Mouse (Mus musculus) spleen, postnatal 10 days (tissue): Measurements from ENCODE around the gene Rtn4ip1.

ENCODE experiments used
- DNase-seq, 2 experiments: peaks; one replicate each; pipeline ENCODE4 v3.0.0; 2021 to 2022; ENCODE audit warnings: low spot score in 2 of 2

The Rtn4ip1 gene

DNA sequence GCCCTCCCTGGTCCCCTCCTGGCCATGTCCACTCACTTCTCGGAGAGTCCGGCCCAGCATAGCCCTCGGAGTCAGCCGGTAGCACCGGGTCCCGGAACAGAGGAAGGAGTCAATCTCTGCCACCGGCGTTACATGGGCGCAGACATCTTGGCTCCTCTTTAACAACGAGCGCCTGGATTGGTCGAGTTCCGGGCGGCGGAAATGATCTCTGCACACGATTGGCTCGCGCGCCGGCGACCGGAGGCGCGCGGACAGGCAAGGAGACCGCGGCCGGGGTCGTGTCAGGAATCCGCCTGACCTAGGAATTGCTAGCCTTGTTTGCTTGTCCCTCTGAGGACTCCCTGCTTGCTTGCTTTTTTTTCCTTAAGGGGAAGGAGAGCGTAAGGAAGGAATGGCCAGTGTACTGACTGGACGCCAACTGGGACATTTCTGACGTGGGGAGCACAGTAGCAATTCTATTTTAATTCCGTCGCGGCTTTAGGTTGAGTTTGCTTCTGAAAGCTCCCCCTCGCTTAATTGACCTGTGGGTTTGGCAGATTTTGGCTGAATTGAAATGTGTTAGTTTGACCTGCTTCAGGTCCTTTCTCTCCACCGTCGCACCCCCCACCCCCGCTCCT lies at the start of gene Rtn4ip1, which contains the start of gene Qrsl1:
Gene Rtn4ip1 (plus strand): TSS at position 230 of the 617 bp plus-strand sequence.
Gene Qrsl1 (minus strand): TSS at position 168 of the 617 bp plus-strand sequence.
- peak; percentile 81 to 92 for DNase-seq

DNA sequence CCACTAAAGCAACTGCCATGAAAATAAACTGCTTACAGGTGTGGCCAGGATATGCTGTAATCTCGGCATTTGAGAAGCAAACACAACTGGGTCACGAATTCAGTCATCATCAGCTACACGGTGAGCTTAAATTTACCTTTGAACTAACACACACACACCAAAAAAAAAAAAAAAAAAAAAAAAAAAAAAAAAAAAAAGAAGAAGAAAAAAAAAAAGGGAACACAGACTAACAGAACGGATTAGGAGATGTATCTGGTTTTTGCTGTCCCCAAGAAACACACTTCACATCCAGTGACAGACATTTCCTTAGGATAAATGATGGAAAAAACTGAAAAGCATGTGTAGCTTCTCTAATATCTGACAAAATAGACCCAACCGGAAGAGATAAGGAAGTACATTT lies 49.7 kb upstream of the Rtn4ip1 start:
- DNase-seq = no peak

DNA sequence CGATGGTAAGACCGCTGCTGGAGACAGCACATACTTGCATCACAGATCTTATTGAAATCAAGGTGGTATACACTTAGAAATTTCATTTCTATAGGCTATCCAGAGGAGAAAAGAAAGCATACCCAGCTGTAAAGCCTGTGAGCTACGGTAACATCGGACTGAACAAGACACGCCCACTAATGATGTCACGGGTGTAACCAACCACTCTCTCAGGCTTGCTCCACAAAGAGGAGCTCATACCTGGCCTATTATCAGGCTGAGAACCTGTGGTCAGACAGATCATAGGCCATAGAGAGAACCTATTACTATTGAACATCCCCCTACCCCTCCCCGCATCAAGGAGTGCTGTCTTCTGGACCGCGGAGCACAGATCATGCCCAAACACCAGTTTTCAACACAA lies 45.7 kb upstream of the Rtn4ip1 start:
- no peak for DNase-seq

DNA sequence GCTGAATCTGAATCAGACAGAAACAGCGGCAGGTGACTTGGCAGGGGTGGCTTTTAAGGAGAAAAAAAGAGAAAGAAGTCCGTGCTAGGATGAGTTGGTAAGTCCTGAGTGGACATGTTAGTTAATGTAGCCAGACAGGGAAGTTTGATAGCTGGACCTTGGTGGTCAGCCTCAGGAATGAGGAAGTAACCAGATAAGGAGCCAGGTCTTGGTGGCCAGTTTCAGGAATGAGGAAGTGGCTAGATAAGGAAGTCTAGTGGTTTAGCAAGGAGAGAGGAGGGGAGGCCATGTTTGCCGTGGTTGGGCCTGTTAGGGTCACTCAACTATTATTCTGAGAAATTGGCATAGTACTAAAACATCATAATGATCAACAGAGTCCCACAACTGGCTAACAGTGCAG lies 45.3 kb upstream of the Rtn4ip1 start:
- DNase-seq = no peak

DNA sequence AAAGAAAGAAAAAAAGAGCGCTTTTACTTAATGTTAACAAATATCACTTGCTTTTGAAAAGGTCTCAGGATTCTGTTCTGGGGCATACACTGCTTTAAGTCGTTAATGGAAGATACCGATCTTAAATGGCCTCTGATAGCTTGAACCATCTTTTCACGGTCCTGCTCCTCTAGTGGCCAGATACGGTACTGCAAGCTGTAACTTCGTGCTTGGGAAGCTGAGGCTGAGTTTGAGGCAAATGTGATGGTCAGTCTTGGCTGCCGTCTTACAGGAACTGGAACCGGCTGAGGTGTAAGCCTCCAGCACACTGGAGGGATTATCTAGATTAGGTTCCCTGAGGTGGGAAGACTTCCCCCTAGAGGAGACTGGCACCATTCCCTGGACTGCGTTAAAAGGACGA lies 30.9 kb upstream of the Rtn4ip1 start:
- peak; percentile 56 to 72 for DNase-seq

DNA sequence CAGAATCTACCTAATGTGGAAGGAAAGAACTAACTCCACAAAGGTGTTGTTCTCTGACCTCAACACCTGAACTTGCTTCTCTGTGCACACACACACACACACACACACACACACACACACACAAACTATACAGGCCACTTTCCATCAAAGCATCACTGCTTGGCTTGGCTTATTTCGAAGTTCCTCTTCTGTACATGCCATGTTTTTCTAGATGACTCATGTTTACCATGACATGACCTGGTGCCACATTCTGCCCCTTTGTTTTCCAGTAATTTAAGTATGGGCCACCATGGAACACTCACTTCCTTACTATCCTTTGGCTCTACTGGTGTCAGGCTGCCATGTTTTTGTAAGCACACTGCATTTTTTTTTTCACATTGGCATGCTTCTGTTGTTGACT lies 30.1 kb upstream of the Rtn4ip1 start:
- no peak for DNase-seq

DNA sequence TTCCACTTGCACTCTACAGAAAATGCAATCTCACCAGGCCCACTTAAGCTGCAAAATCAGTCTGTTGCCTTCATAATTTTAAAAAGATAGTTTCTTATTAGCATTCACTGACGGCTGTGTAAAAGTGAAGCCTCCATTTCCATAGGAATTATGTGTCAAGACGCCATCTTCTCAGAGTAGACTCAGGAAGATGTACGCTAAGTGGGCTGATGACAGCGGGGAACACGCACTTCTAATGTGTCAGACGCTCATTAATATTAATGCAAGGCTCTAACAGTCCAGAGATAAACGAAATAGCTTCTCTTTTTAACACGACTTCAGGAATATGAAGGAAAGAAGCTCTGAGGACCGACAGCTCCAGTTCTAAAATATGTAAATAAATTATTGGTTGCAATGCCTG lies 13.9 kb upstream of the Rtn4ip1 start:
- DNase-seq = no peak

DNA sequence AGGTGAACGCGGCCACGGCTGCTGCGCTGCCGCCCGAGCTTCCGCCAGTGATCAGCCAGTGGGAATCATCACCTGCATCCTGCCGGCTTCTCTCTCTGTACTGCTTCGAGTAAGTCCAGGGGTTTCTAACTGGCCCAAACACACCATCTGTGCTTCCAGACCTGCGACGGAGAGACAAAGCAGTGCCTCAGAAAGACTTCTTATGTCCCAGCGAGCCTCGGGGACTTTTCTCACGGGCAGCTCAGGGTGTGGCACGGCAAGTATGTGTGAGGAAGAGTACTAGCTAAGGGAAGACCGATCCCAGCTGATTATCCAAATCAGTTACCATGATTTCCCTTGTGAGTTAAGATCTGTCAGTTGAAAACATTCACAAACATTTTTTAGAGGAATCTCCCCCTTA lies 12.6 kb upstream of the Rtn4ip1 start:
- DNase-seq = no peak

DNA sequence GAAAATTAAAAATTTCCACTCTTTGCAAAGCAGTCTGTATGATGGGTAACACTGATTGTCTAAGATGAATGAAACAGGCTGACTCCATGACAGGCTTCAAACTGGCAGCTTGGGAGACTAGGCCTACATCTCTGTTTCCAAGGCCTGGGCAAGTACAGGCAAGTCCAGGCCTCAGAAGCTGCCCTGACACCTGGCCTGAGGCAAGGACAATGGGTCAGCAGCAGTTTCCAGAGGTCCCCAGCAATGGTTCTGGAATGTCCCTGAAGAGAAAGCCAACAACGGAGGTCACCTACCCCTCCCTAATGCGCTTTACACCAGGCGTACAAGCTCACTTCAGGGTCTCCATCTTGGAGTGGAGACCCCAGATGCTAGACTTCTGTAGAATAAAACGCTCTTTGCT lies 8.6 kb upstream of the Rtn4ip1 start:
- DNase-seq = no peak

DNA sequence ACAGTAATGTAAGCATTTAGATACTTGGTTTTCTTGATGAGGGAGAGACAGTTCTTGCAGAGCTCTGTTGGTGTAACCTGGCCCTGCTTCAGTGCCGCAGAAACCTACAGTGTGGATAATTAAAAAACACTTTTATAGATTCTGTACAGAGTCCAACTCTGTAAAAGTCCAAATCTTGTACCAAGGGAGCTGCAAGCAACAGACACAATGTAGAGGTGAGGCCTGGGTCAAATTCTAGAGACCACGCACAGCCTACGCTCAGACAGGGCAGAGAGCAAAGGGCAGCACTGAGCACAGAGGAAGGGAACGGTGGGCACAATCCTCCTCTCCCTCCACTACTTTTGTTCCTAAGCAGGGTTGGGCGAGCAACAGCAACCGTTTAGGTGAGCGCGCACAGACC lies 5.5 kb upstream of the Rtn4ip1 start:
- DNase-seq = no peak

DNA sequence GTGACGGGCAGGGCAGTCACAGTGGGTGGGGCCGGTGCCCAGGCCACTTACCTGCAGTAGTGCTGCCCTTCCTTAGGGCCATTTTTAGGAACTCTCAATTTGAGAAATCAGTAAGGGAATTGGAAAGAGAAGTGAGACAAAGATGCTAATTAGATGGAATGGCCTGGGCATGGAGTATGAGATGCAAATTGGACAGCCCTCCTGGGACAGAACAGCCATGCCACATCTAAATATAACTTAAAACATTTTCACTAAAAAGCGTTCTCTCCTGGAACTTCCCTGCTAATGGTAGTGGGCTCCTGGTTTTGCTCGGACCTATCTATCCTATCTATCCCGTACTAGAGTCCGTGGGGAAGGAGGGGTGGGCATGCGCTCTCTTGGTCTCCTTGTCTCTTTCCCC lies 3.3 kb upstream of the Rtn4ip1 start:
- no peak for DNase-seq

DNA sequence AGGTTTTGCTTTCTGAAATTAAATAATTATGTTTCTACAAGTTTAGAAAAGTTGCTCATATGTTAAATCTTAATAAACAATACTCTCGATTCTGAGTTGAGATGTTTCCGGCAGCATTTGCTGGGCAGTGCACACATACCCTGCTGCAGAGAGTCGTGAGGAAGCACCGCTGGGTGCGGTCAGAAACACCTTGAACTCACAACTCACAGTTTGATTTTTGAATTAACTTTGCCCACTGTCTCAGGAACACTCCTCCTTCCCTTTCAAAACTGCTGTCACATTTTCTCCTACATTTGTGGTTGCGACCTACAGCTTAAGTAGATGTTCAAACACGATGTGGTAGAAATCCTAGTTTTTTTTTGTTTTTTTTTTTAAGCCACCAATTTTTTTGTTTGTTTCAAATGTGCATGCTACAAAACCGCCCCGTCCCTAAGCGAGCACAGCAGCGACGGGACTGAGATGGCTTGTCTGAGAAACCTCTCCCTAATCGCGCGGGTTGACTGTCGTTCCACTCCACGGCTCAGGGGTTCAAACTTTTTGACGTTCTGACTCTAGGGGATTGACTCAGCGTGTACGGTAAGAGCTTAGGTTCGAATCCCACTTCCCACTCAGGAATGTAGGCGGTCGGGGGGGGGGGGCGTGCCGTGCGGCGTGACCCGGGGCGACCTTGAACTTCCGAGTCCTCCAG lies 580 bp upstream of the Rtn4ip1 start:
- DNase-seq = no peak

DNA sequence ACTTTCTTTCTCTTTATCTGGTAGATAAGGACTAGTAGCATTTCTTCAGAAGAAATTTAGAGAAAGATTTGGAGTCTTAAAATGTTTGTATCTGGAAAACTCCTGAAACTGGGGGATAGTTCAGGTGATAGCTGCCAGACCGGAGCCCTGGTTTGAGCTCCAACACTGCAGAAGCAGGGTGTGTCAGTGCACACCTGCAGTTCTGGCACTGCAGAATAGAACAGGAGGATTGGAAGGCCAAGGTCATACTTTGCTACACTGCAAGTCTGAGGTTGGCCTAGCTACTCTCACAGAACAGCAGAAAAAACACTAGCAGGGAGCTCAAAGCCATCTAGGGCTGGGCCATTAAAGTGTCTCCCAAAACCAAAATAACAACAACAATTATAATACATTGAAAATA lies 3.0 kb downstream of the Rtn4ip1 start:
- no peak for DNase-seq

DNA sequence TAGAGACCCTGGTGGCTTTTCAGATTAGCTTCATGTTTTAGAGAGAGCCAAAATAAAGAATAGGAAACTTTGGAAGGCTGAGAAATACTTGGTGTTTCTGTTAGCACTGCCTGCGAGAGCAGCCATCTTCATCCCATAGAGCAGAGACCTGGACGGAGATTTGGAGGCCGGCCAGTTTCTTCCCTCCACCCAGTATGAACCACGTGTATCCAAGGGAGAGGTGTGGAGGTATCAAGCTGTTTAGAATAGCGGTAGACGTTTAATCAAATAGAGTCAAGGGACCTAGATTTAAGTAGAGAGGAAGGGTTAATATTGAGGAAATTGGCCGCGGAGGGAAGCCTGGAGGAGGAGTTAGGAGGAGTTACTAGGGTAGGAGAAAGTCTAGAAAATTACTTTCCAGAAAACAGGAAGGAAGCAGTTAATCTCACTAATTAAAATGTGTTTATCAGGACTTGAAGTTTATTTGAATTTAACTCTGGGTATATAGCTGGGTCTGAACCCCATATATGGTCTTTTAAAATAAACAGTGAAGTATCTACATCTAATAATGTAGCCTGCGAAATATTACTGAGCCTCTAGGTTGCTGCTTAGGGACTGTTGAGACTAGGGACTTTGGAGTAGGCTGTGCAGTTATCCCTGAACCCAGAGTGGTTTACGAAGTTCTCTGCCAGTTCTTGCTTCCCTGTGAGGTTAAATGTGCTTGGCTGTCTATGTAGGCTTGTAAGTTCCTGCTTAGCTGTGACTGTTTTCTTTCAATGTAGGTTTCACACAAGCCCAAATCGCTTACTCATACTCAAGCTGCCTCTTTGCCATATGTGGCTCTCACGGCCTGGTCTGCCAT lies 8.6 kb downstream of the Rtn4ip1 start:
- DNase-seq = no peak

DNA sequence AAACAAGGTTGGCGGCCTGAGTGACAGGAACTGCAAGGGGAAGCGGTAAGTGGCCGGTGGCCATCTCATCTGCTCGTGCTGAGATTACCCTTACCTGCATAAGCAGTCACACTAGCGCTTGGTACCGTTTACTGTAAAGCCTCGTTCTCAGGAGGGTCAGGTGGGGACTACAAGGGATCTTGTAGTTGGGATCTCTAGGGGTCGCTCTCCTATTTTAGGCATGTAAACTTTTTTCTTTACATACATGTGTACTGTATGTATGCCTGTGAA lies 9.2 kb downstream of the Rtn4ip1 start:
- no peak for DNase-seq

DNA sequence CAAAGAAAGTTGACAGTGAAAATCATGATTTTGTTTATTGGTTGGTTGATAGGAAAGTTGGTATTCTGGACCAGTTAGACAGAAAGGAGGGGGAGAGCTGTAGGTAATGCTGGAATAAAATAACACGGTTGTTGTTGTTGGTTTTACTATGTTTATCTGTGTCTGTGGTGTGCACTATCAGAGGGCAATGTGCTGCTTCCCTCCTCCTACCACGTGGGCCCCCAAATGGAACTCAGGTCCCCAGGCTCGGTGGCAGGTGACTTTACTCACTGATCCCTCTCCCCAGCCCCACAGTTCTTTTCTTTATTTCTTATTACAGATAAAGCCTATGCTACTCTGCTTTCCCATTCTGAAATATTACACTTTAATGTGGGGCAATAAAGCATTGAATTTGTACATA lies 10.6 kb downstream of the Rtn4ip1 start:
- no peak for DNase-seq

DNA sequence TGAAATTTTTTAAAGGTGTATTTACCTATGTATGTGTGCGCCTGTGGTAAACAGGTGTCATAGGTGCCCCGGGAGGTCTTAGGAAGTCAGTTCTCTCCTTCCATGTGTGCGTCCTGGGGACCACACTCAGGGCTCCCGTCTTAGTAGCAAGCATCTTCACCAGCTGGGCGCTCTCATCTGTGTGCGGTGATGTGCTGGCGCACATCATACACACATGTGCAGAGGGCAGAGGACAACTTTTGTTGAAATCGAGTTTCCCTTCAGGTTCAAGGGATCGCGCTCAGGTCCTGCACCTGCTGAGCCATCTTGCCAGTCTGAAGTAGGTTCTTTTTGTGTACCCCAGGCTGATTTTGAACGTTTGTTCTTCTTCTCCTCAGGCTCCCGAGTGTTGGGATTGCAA lies 14.6 kb downstream of the Rtn4ip1 start:
- no peak for DNase-seq

DNA sequence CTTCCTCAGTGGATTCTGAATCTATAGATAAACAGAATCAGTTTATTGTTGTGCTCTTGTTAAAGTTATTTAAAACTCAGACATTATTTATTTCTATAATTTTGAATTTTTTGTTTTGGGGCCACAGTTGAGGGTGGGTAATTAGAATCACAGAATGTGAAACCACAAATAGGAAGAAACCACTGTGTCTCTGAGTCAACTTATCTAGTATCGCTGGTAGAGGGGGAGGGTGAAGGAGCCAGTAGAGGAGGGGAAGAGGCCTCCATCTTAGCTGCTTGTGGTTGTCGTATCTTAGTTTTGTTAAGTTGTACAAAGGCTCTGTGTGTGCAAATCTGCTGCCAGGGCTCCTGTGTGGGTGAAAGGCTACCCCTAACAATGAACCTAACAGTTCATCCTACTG lies 15.1 kb downstream of the Rtn4ip1 start:
- no peak for DNase-seq

DNA sequence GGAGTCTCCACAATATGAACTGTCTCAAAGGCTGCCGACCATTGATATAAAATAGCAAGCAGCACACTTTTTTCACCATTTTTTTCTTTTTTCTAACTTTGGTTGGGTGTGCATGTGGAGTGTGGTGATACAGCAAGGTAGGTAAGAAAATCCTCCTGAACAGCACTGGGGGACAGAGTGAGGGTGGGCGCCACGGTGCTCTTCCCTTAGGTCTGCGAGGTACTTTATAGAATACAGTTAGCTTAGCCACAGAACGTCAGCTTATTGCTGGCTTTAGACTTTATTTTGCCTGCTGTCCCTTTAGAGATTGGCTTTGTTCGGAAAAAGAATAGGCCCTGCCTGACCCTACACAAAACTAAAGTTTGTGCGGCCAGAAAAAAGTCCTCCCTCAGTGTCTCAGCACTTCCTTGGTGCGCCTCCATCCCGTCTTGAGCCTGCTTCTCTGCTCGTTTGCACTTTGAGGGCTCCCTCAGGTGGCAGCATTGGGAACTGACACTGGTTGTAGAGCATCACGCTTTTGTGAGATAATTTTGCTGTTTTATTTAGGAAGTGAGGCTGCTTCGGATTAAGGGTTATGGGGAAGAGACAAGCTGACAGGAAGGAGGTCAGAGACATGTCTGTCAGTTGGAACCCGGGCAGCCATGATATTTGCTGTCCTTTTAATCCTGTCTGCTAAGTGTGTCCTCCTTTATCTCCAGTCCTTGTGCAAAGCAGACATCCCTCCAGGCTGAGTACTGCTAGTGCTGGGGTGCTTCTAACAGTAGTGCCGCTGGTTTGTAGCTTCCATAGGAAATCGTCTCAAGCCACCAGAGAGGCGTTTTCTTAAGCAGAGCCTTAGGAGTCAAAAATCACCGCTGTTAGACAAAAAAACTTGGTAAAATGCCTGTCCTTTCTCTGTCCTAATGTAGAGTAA lies 17.3 kb downstream of the Rtn4ip1 start:
- peak; percentile 89 to 94 for DNase-seq

DNA sequence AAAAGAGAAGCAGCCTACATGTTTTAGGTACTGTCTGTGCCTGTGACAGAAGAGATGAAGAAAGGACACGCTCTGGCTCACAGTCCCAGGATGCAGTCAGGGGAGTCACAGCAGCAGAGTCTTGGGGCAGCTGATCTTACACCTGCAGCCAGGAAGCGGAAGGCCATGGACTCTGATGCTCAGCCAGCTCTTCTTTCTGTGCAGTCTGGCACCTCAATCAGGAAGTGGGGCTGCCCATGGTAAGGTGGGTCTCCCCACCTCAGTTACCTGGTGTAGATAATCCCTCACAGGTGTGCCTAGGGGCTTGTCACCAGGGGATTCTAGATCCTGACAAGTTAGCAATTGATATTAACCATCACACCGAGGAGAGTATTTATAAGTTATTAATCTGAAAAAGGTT lies 21.5 kb downstream of the Rtn4ip1 start:
- DNase-seq = no peak

DNA sequence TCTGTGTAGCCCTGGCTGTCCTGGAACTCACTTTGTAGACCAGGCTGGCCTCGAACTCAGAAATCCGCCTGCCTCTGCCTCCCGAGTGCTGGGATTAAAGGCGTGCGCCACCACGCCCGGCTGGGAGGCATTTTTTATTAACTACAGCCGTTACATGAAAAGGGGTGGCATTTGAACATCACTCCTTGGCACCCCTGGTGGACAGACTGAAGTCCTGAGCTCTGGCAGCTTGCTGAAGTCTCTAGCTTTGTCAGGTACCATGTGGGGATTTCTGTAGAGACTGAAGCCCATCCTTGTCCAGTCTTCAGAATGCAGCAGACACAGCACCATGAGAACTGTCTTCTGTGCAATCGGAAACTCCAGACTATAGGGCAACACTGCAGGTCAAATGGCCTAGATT lies 24.2 kb downstream of the Rtn4ip1 start:
- DNase-seq = peak in 1 of 2 experiments; percentile 30

DNA sequence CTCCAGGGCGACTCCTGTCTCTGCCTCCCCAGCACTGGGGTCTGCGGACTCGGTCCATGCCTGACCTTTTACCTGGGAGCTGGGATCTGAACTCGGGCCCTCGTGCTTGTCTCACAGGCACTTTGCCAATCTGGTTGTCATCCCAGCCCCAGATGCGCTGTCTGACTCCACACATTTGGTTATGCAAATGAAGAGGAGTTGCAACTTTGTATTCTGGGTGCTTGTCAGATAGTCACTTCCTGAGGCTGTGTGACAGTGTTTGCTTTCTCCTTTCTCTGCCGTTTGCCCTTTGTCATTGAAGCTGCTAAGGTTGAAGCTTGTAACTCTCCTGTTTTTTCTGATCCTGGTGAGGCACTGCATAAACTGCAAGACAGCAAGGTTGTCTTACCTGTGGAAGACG lies 26.1 kb downstream of the Rtn4ip1 start:
- no peak for DNase-seq
